Mouse (Mus musculus): Measurements from ENCODE around the gene Phospho1.

Phospho1 gene

GRCm38 (mm10) chr11:95834143-95834667 is 9.9 kb downstream of the Phospho1 start:
- DNase-seq (ENCODE audit: low spot score in 2 of 2): no peak

- no peak for DNase-seq (ENCODE audit: low spot score in 2 of 2)
Observed at GRCm38 (mm10) chr11:95834742-95835710, 10.7 kb downstream of the Phospho1 start.

GRCm38 (mm10) chr11:95835832-95836231 is 11.5 kb downstream of the Phospho1 start:
- no peak for DNase-seq (ENCODE audit: low spot score in 2 of 2)

GRCm38 (mm10) chr11:95836433-95836832 is 12.1 kb downstream of the Phospho1 start:
- DNase-seq (ENCODE audit: low spot score in 2 of 2): no peak

GRCm38 (mm10) chr11:95837059-95837458 is 12.8 kb downstream of the Phospho1 start, which contains the start of gene Gngt2:
TSS of gene Gngt2 (plus strand) at chr11:95837216.
- DNase-seq (ENCODE audit: low spot score in 2 of 2): no peak

GRCm38 (mm10) chr11:95838598-95838997 is 14.3 kb downstream of the Phospho1 start:
- no peak for DNase-seq (ENCODE audit: low spot score in 2 of 2)

GRCm38 (mm10) chr11:95838999-95839868 is 14.9 kb downstream of the Phospho1 start:
- no peak for DNase-seq (ENCODE audit: low spot score in 2 of 2)

- no peak for DNase-seq (ENCODE audit: low spot score in 2 of 2)
Observed at GRCm38 (mm10) chr11:95840694-95841497, 16.6 kb downstream of the Phospho1 start.

GRCm38 (mm10) chr11:95841498-95841830 is 17.2 kb downstream of the Phospho1 start:
- no peak for DNase-seq (ENCODE audit: low spot score in 2 of 2)

- no peak for DNase-seq (ENCODE audit: low spot score in 2 of 2)
Observed at GRCm38 (mm10) chr11:95842074-95842681, 17.9 kb downstream of the Phospho1 start, which contains the start of gene Abi3. TSS of gene Abi3 (minus strand) at chr11:95842476.

- no peak for DNase-seq (ENCODE audit: low spot score in 2 of 2)
Observed at GRCm38 (mm10) chr11:95842953-95843352, 18.7 kb downstream of the Phospho1 start.

- no peak for DNase-seq (ENCODE audit: low spot score in 2 of 2)
Observed at GRCm38 (mm10) chr11:95843421-95843950, 19.2 kb downstream of the Phospho1 start.

GRCm38 (mm10) chr11:95844935-95845334 is 20.6 kb downstream of the Phospho1 start:
- no peak for DNase-seq (ENCODE audit: low spot score in 2 of 2)

GRCm38 (mm10) chr11:95850898-95851297 is 26.6 kb downstream of the Phospho1 start:
- no peak for DNase-seq (ENCODE audit: low spot score in 2 of 2)

- peak; percentile 39 to 46 for DNase-seq (ENCODE audit: low spot score in 2 of 2)
Observed at GRCm38 (mm10) chr11:95853684-95854083, 29.4 kb downstream of the Phospho1 start.

- no peak for DNase-seq (ENCODE audit: low spot score in 2 of 2)
Observed at GRCm38 (mm10) chr11:95857306-95857705, 33.0 kb downstream of the Phospho1 start.

GRCm38 (mm10) chr11:95857716-95858527 is 33.6 kb downstream of the Phospho1 start:
- DNase-seq (ENCODE audit: low spot score in 2 of 2): no peak

GRCm38 (mm10) chr11:95858528-95859467 is 34.5 kb downstream of the Phospho1 start:
- DNase-seq (ENCODE audit: low spot score in 2 of 2): peak; percentile 98 to 99

Data from right cerebral cortex, adult 2 months (tissue).